8 mouse cellular contexts compared by ENCODE assay signal in genomic region chr17:27655089-27656010, GRCm38 (mm10). TPM values are rescaled to one million over a fixed set of nuclear protein-coding genes. Genes with fewer than 3 reads are reported as not detected.
DNase-seq lines count a peak whose midpoint lies in the region; ATAC-seq and TF ChIP-seq lines count a peak whose summit lies in the region.

Gene Pacsin1 (plus strand): TSS chr17:27655509.

- H3K27me3 ChIP-seq in testis, adult 2 months (ENCODE audit: control insufficient read depth, insufficient read depth, low read length): no peaks in the 10 kb centered on the region
- H3K27me3 ChIP-seq in heart, embryonic 16.5 days (ENCODE audit: control insufficient read depth, insufficient read depth, low read length): peaks cover 28% of the 10 kb centered on the region
- H3K27me3 ChIP-seq in megakaryocyte, embryonic 14.5 days (replicated peaks): peaks cover 78% of the 10 kb centered on the region
- peaks cover 26% of the 10 kb centered on the region for H3K27me3 ChIP-seq in small intestine, adult 2 months (ENCODE audit: control insufficient read depth, insufficient read depth, low read length)

- no peak for TF ChIP-seq CTCF in testis, adult 2 months (IDR thresholded peaks at IDR 0.05; ENCODE audit: control insufficient read depth, insufficient read depth, insufficient replicate concordance, low read depth, low read length)
- no peak for TF ChIP-seq CTCF in small intestine, adult 2 months (IDR thresholded peaks at IDR 0.05; ENCODE audit: extremely low read depth, insufficient read length, insufficient replicate concordance, low read depth, low read length)

- no peak for DNase-seq in testis, postnatal 14 days (ENCODE audit: low spot score)
- DNase-seq in cerebellum, postnatal 36 days: peak; percentile 86 to 92
- peak; percentile 59 to 68 for DNase-seq in layer of hippocampus, postnatal 25 days (ENCODE audit: extremely low spot score in 1 of 2, low spot score in 1 of 2)

- H3K27ac ChIP-seq in testis, adult 2 months (ENCODE audit: control insufficient read depth, insufficient read depth, low read depth, low read length): no peak within 1 kb of the TSS
- no peak within 1 kb of the TSS for H3K27ac ChIP-seq in heart, embryonic 16.5 days (ENCODE audit: low read length)
- H3K27ac ChIP-seq in small intestine, adult 2 months (ENCODE audit: insufficient read depth, low read depth, low read length): no peak within 1 kb of the TSS

- ATAC-seq in heart, embryonic 16.5 days (replicated peaks; ENCODE audit: extremely low read depth, insufficient read depth, low FRiP score): 0 out of 2 replicates have a peak, but pooled peaks have one; percentile 35
- ATAC-seq in erythroblast, adult 5-6 weeks (replicated peaks; ENCODE audit: low FRiP score, poor library complexity, severe bottlenecking): no peak

- H3K4me2 ChIP-seq in heart, embryonic 16.5 days (ENCODE audit: low read depth, low read length): peak within 1 kb of the TSS; percentile 95

- H3K4me3 ChIP-seq in testis, adult 2 months (ENCODE audit: control insufficient read depth, low read depth, low read length): peak within 1 kb of the TSS; percentile 48; the same call in 1 of the 2 replicates
- H3K4me3 ChIP-seq in heart, embryonic 16.5 days (ENCODE audit: low read length): peak within 1 kb of the TSS; percentile 59
- peak within 1 kb of the TSS; percentile 83 for H3K4me3 ChIP-seq in megakaryocyte, embryonic 14.5 days (replicated peaks)
- H3K4me3 ChIP-seq in small intestine, adult 2 months (ENCODE audit: low read depth, low read length): peak within 1 kb of the TSS; percentile 62

- TF ChIP-seq POLR2A in testis, adult 2 months (IDR thresholded peaks at IDR 0.05; ENCODE audit: control insufficient read depth, low read depth, low read length): no peak
- TF ChIP-seq POLR2A in small intestine, adult 2 months (IDR thresholded peaks at IDR 0.05; ENCODE audit: low read depth, low read length): no peak

- H3K4me1 ChIP-seq in testis, adult 2 months (ENCODE audit: control insufficient read depth, insufficient read depth, low read length): peaks cover 13% of the 10 kb centered on the region
- H3K4me1 ChIP-seq in heart, embryonic 16.5 days (ENCODE audit: control insufficient read depth, insufficient read depth, low read length): peaks cover 10% of the 10 kb centered on the region
- peaks cover 27% of the 10 kb centered on the region for H3K4me1 ChIP-seq in megakaryocyte, embryonic 14.5 days
- no peaks in the 10 kb centered on the region for H3K4me1 ChIP-seq in small intestine, adult 2 months (ENCODE audit: control insufficient read depth, insufficient read depth, insufficient read length, low read length)

- no peaks in the 10 kb centered on the region for H3K36me3 ChIP-seq in testis, adult 2 months (ENCODE audit: control insufficient read depth, insufficient read depth, low read length)
- H3K36me3 ChIP-seq in heart, embryonic 16.5 days (ENCODE audit: control insufficient read depth, insufficient read depth): no peaks in the 10 kb centered on the region
- H3K36me3 ChIP-seq in megakaryocyte, embryonic 14.5 days (replicated peaks; ENCODE audit: low read length): no peaks in the 10 kb centered on the region
- H3K36me3 ChIP-seq in small intestine, adult 2 months (ENCODE audit: control insufficient read depth, insufficient read depth, low read length): no peaks in the 10 kb centered on the region

- H3K9me3 ChIP-seq in heart, embryonic 16.5 days (replicated peaks; ENCODE audit: control insufficient read depth, low read length): no peaks in the 10 kb centered on the region; the same call in 1 of the 2 replicates
- H3K9me3 ChIP-seq in megakaryocyte, embryonic 14.5 days: peaks cover 23% of the 10 kb centered on the region

- 3% methylated on average over 54 of the region's 65 CpGs for WGBS in heart, embryonic 16.5 days
- WGBS in small intestine, adult 2 months: 4% methylated on average over 65 of the region's 65 CpGs

- peak within 1 kb of the TSS; percentile 66 for H3K9ac ChIP-seq in heart, embryonic 16.5 days (ENCODE audit: low read length)

RNA-seq across cellular contexts. Expression of gene Pacsin1, which starts in this region (rescaled TPM):
- polyA plus RNA-seq in testis, adult 2 months (2012; rRNA removed): 9.6 and 10.4 TPM in 2 replicates
- polyA plus RNA-seq in heart, embryonic 16.5 days (2015; fragmentation: Nextera tagmentation; extraction: Ambion mirVana): 0.55 and 0.76 TPM in 2 replicates
- 100 to 1,000 TPM; 302 to 321 TPM for total RNA-seq in layer of hippocampus, postnatal 25 days (2021)
- 0.36 and 1.00 TPM in 2 replicates for polyA plus RNA-seq in megakaryocyte, embryonic 14.5 days (2012; ENCODE audit: insufficient read depth, low replicate concordance)
- 1.2 and 2.2 TPM in 2 replicates for polyA plus RNA-seq in small intestine, adult 2 months (2012; rRNA removed)
- total RNA-seq in erythroblast, adult 5-6 weeks (2015; ENCODE audit: low replicate concordance): not detected in 2 replicates
- not detected in 2 replicates for total RNA-seq in erythroblast, adult 5-6 weeks (2017; ENCODE audit: low replicate concordance)

Comparison
In these comparisons a context has a peak if more than half of its experiments do, and no peak if none do; other contexts are left out.
1. RNA of gene Pacsin1 (total RNA-seq): 302 to 321 TPM in layer of hippocampus, postnatal 25 days; not detected in erythroblast, adult 5-6 weeks; every median in the first group is over 100 times any median in the second.
2. Peak in ATAC-seq, H3K4me3 ChIP-seq, H3K9ac ChIP-seq and H3K4me2 ChIP-seq in heart, embryonic 16.5 days; RNA of the gene not detected or under 1 TPM.
3. Peak in every context shown above with its lines, with median percentiles within 50 percentile points of each other: H3K4me3 ChIP-seq.